Mouse (Mus musculus): ENCODE measurements around the gene Nit2. TPM values are rescaled to one million over a fixed set of nuclear protein-coding genes. Genes with fewer than 3 reads are reported as not detected.

The Nit2 gene
- polyA plus RNA-seq (2014; fragmentation: Illumina TruSeq; extraction: RNeasy Lipid Tissue Mini Kit (QIAGEN cat#74804); ENCODE audit: low read depth, low replicate concordance): 64.9 TPM

DNA sequence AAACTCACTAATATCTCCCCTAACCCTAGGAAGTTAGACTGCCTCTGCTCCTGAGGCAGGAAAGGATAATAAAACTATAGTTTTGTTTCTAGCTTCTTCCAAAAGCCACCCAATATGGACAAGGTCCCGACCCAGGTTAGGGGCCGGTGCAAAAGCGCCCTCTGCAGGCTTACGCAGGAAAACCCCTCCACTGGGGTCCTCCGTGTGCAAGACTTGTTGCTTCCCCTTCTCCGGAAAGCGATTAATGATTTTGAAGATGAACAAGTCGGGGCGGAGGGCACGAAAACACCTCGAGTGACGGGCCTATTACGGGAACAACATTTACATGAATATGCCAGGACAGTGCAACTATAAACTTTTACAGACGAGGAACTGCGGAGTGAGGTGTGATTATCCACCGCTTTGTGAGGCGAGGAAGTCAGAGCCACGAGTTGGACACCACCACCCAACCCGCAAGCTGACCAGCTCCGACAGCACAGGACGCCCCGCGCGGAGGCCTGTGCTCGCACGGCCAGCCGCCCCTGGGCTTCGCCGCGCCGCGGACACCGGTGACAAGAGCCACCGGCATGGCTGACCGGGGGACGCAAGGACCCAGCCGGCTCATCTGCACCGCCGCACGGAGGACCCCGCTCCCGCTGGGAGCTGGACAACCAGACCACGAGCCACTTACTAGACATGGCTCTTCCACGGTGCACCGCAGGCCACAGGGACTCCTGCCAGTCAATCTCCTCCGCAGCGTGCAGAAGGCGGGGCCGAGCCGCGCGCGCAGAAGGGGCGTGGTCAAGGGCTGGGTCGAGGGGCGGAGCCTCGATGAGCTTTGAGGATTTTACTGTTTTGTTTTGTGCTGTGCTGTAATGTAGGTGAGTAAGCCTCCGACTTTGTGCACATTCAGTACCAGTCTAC is at the start of gene Nit2:
Nit2 (minus strand) TSS at position 731 of the 903 bp plus-strand sequence.

DNA sequence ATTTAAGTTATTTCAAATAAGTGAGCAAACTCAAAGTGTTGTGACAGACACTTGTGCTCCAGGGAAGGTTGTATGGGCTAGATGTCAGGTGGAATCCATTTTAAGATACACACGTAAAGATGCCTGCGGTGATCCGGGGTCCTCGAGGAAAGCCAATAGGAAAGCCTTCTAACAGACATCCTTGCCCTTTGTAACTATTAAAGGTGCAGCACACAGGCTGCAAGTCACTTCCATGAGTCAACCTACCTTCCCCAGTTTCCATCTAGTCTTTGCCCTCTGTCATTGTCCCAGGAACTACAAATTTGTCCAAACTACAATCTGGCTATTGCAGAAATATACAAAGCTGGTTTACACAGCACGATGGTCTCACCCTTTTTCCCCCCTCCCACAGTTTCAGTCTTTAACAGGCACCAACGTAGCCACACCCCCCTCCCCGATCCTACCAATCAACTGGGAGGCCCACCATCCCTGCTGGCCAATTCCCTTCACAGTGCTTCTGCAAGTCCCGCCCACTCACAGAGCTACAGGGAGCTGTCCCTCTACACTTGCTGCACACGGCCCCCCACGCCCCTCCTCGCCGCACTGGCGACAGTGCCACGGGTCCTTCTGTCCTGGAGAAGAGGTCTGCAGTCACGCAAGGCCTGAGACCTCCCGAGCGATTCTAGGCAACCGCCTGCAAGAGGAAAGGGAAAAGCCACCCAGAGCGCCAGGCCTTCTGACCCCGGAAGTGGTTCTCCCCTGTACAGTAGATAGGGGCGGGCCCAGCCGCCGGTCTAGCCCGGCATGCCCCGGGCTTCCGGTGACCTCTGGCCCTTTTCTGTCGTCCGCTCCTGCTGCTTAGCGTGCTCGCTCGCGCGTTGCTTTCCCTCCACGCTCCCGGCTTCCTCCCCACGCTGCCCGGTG is 46.0 kb downstream of the Nit2 start, which contains the start of gene Tomm70a:
Tomm70a (plus strand) TSS at position 791 of the 903 bp plus-strand sequence.

Other genes starting within 250 kb of the Nit2 start
- not detected for gene Lnp1, start 239.3 kb downstream of the Nit2 start, polyA plus RNA-seq (2014; fragmentation: Illumina TruSeq; extraction: RNeasy Lipid Tissue Mini Kit (QIAGEN cat#74804); ENCODE audit: low read depth, low replicate concordance)
- 1.2 TPM for gene Tmem45a2, start 96.0 kb downstream of the Nit2 start, polyA plus RNA-seq (2014; fragmentation: Illumina TruSeq; extraction: RNeasy Lipid Tissue Mini Kit (QIAGEN cat#74804); ENCODE audit: low read depth, low replicate concordance)
- gene Tomm70a, start 45.6 kb downstream of the Nit2 start, polyA plus RNA-seq (2014; fragmentation: Illumina TruSeq; extraction: RNeasy Lipid Tissue Mini Kit (QIAGEN cat#74804); ENCODE audit: low read depth, low replicate concordance): 183 TPM
- gene Tbc1d23, start 64.2 kb upstream of the Nit2 start, polyA plus RNA-seq (2014; fragmentation: Illumina TruSeq; extraction: RNeasy Lipid Tissue Mini Kit (QIAGEN cat#74804); ENCODE audit: low read depth, low replicate concordance): 67.5 TPM
- gene Tmem30c, start 125.5 kb upstream of the Nit2 start, polyA plus RNA-seq (2014; fragmentation: Illumina TruSeq; extraction: RNeasy Lipid Tissue Mini Kit (QIAGEN cat#74804); ENCODE audit: low read depth, low replicate concordance): not detected
- gene Filip1l, start 185.8 kb upstream of the Nit2 start, polyA plus RNA-seq (2014; fragmentation: Illumina TruSeq; extraction: RNeasy Lipid Tissue Mini Kit (QIAGEN cat#74804); ENCODE audit: low read depth, low replicate concordance): 69.0 TPM

All from adrenal gland, adult 10 weeks (tissue).